Mouse (Mus musculus): Measurements from ENCODE around the gene Rere. TPM values are rescaled to one million over a fixed set of nuclear protein-coding genes. Genes with fewer than 3 reads are reported as not detected.

The Rere gene
- 25.8 and 31.9 TPM in 2 replicates for polyA plus RNA-seq (2015; fragmentation: Nextera tagmentation; extraction: Ambion mirVana)

DNA sequence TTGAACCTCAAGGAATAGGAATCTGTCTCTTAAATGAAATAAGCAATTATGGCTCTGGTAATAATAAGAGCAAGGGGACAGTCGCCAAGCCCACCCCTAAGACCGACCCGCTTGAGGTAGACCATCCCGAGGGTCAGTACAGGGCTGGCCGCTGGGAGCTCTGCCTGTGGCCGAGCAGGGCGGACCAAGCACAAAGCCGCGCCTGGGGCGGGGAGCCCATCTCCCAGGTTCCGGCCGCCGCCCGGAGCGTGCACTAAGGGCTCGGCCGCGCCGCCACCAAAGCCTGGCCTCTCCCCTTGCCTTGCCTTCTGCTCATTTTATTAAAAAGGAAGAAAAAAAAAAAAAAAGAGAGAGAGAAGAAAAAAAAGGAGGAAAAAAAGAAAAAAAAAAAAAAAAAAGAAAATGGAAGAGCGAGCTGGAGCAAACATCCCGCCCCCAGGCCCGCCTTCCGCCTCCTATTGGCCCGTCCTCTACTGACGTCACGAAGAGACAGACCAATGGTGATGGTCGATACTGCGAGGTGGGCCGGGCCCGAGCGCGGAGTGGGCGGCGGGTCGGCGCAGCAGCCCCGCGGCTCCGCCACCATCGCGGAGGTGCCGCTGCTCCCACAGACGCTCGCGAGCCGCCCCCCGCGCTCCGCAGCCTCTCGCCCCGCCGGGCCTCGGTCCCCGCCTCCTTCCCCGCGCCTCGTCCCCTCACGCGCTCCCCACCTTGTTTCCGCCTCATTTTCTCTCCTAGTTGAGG, at the start of gene Rere:
Gene Rere (plus strand): TSS at position 629 of the 744 bp plus-strand sequence.
- ATAC-seq (ENCODE audit: borderline replicate concordance, extremely low read depth, low FRiP score, low TSS enrichment), result peak; percentile 99
- Histone ChIP-seq H3K4me3 (peak within 1 kb of the TSS; percentile 96), H3K27ac (peak within 1 kb of the TSS; percentile 97), H3K9me3 (no peaks in the 10 kb centered on the region), H3K4me2 (peak within 1 kb of the TSS; percentile 58), H3K4me1 (peaks cover 36% of the 10 kb centered on the region), H3K36me3 (no peaks in the 10 kb centered on the region), H3K9ac (peak within 1 kb of the TSS; percentile 99), H3K27me3 (no peaks in the 10 kb centered on the region)
- WGBS, result 1% methylated on average over 53 of the region's 60 CpGs

DNA sequence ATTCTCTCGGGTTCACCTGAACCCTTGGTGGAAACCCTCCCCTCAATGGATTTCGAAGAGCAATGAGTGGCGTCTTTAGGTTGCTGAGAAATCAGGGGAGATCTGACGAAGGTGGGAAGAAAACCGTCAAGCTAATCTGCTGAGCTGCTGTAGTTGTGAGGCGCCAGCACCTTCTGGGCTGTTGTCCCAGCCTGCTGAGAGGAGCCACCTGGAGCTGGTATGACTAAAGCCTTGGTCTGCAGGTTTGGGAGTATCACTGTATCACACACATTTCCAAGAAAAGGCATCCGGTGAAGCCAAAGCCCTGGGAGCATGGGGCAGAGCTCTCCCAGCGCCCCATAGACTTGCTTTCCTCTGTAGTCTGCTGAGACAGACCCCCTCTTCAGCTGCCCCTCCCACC, 49.6 kb upstream of the Rere start:
- no peak for ATAC-seq (ENCODE audit: borderline replicate concordance, extremely low read depth, low FRiP score, low TSS enrichment)
- no peak overlapping the region for H3K4me3 ChIP-seq
- H3K9ac ChIP-seq, result no peak overlapping the region
- peaks cover 29% of the 10 kb centered on the region for H3K4me1 ChIP-seq
- 60% methylated on average over 8 of the region's 8 CpGs for WGBS
- H3K27ac ChIP-seq, result no peak overlapping the region
- H3K36me3 ChIP-seq, result no peaks in the 10 kb centered on the region
- no peaks in the 10 kb centered on the region for H3K27me3 ChIP-seq
- H3K9me3 ChIP-seq, result no peaks in the 10 kb centered on the region
- no peak overlapping the region for H3K4me2 ChIP-seq

DNA sequence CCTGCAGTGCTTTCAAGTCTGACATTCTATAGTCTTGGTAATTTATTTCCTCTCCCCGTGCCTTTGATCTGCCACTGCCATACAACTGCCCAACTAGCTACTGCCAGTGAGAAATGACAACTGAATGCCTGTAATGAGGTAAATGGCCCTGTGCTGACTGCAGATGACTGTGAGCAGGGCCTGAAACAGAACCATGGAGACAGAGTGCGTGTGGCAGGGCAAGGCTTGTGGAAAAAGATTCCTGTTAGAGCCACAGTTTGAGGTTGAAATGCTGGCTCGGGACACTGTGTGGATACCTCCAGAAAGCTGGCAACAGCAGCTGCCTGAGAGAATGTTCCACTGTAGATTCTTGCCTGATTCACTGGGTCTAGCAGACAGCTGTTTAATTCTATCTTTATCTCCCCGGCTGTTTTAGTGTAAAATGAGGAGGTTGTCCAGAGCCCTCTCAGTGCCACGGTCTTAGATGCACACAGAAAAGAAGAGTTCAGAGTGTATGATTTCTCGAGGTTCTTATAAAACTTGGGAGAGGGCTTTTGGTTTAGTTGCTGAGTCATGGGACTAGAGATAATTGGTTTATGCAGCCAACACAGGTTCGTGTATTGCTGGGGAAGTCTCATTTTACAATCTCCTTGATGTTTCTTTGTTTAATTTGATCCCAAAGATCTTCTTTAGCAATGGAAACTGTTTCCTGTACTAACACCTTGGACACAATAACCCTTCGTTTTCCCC, 46.7 kb upstream of the Rere start:
- WGBS, result 47% methylated on average over 8 of the region's 8 CpGs
- peaks cover 41% of the 10 kb centered on the region for H3K4me1 ChIP-seq

DNA sequence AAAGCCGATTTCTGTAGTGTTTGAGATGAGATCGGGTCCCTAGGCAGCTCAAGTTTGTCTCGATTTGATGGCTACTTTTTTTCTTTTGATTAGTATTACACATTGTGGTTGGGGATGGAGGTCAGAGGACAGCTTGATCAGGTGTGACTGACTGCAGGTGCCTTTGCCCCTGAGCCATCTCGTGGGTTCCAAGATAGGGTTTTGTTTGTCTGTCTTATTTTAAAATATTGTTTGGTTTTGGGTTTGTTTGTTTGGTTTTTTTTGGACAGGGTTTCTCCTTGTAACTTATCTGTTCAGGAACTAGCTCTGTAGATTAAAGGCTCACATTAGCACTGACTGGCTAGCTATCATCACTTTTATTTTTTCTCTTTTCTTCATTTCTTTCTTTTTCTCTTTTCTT, 45.9 kb upstream of the Rere start:
- no peak overlapping the region for H3K4me3 ChIP-seq
- no peak overlapping the region for H3K9ac ChIP-seq
- peaks cover 44% of the 10 kb centered on the region for H3K4me1 ChIP-seq
- H3K4me2 ChIP-seq, result no peak overlapping the region
- H3K9me3 ChIP-seq, result no peaks in the 10 kb centered on the region
- no peak for ATAC-seq (ENCODE audit: borderline replicate concordance, extremely low read depth, low FRiP score, low TSS enrichment)
- 71% methylated on average over 4 of the region's 4 CpGs for WGBS
- no peaks in the 10 kb centered on the region for H3K27me3 ChIP-seq
- peak overlapping the region; percentile 46; the same call in 1 of the 2 replicates for H3K27ac ChIP-seq
- peaks cover 4% of the 10 kb centered on the region; the same call in 1 of the 2 replicates for H3K36me3 ChIP-seq

More for the DNA sequence above, 46.7 kb upstream of the Rere start:
- no peak for ATAC-seq (ENCODE audit: borderline replicate concordance, extremely low read depth, low FRiP score, low TSS enrichment)
- no peaks in the 10 kb centered on the region for H3K36me3 ChIP-seq
- no peak overlapping the region for H3K4me2 ChIP-seq
- H3K4me3 ChIP-seq, result no peak overlapping the region
- no peaks in the 10 kb centered on the region for H3K27me3 ChIP-seq
- H3K9ac ChIP-seq, result no peak overlapping the region
- peak overlapping the region; percentile 46 for H3K27ac ChIP-seq
- H3K9me3 ChIP-seq, result no peaks in the 10 kb centered on the region

DNA sequence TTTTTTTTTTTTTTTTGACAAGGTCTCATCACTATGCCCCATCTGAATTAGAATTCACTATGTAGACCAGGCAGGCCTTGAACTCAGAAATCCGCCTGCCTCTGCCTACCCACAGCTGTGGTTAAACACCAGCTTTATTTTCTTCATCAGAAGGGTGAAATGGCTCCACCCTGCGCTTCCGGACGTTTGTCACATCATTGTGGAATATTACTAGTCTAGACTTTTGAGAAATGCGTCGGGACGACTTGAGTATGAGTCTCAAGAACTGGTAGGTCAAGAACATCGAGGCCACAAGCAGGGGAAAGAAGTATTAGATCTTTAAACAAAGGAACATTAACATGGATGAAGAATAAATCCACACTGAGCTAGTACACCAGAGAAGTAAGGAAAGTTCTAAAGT, 45.4 kb upstream of the Rere start:
- H3K4me2 ChIP-seq, result peak overlapping the region; percentile 60
- H3K27me3 ChIP-seq, result no peaks in the 10 kb centered on the region
- 73% methylated on average over 8 of the region's 8 CpGs for WGBS
- ATAC-seq (ENCODE audit: borderline replicate concordance, extremely low read depth, low FRiP score, low TSS enrichment), result no peak
- no peaks in the 10 kb centered on the region for H3K9me3 ChIP-seq
- H3K4me1 ChIP-seq, result peaks cover 42% of the 10 kb centered on the region
- peak overlapping the region; percentile 70 for H3K4me3 ChIP-seq
- H3K9ac ChIP-seq, result peak overlapping the region; percentile 69
- peak overlapping the region; percentile 97 for H3K27ac ChIP-seq
- H3K36me3 ChIP-seq, result peaks cover 7% of the 10 kb centered on the region

DNA sequence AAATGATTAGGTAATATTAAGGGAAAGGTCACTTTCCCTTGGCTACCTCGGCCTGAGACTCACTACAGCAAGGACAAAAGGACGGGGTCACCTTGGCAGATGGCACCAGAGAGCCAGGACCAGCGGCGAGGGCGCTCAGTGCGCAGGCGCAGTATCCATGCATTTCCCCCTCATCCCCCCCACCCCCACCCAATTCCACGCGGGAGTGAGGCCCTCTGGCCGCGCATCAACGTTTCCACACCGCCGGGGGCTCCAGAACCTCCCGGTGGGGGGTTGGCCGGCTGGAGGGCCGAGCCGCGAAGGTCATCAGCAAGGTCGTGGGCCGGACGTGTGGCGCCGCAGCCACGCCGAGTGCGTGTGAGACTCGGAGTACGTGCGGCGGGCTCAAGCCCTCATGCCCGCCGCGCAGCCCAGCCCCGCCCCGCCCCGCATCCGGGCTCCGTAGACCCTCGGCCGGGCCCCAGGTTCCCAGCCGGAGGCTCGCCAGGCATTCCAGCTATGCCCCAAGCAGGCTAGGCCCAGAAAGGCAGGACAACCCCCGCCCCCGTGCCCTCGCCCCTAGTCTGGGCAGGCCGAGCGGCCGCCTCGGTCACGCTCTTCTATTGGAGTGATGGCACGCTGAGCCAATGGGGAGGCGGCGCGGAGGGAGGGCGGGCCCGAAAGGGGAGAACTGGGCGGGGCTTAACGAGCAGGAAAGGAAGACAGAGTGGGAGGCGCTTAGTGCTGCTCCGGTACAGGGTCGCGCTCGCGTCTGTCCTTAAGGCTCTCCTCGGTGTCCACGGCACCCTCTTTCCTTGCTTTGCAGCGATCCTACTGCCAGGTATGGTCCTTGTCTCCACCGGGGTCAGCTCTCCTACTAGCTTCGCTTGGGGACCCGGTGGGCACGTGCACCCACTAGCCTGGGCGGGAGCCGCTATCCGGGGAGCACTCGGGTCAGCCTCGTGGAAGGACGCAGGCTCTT, 44.6 kb upstream of the Rere start, which contains the start of gene Eno1:
Gene Eno1 (plus strand): TSS at position 201 of the 961 bp plus-strand sequence.
- Histone ChIP-seq H3K27ac (peak within 1 kb of the TSS; percentile 97), H3K9ac (peak within 1 kb of the TSS; percentile 86), H3K9me3 (no peaks in the 10 kb centered on the region), H3K4me1 (peaks cover 42% of the 10 kb centered on the region), H3K4me2 (peak within 1 kb of the TSS; percentile 74), H3K27me3 (no peaks in the 10 kb centered on the region), H3K4me3 (peak within 1 kb of the TSS; percentile 70), H3K36me3 (peaks cover 15% of the 10 kb centered on the region)
- ATAC-seq (ENCODE audit: borderline replicate concordance, extremely low read depth, low FRiP score, low TSS enrichment), result peak; percentile 98
- WGBS, result under 1% methylated on average over 69 of the region's 78 CpGs

DNA sequence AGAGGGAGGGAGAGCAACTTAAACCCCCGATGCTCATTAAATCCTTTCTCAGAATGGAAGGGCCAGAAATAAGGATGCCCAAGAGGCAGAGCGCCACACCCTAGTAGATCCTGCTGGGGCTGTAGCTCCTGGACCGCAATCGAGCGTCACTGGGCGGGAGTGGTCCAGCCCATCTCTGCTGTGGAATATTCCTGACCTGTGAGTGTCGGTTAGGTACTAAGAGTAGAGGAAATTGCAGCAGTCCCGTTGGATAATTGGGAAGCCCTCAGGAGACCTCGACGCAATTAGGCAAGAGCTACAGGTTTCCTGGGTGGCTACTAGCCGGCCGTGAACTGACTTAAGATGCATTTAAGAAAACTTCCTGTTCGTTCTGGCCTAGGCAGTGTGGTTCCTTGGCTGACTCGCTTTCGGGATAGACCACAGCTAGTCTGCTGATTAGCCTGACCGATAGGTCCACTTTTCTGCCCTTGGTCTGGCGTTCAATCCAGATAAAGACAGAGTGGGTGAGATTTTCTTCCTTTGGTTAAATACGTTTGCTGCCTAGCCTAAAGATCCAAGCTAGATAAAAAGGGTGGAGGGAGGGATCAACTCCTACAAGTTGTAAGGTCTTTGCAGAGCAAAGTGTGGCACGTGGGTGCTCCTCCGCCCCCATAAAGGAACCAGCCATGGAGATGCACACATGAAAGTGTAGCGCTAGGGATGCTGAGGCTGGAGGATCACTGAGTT, 43.6 kb upstream of the Rere start:
- Histone ChIP-seq H3K9ac (peak overlapping the region; percentile 86), H3K27ac (peak overlapping the region; percentile 97), H3K4me1 (peaks cover 45% of the 10 kb centered on the region), H3K9me3 (no peaks in the 10 kb centered on the region), H3K4me3 (peak overlapping the region; percentile 70), H3K4me2 (peak overlapping the region; percentile 74), H3K36me3 (peaks cover 25% of the 10 kb centered on the region), H3K27me3 (no peaks in the 10 kb centered on the region)
- WGBS, result under 1% methylated on average over 21 of the region's 21 CpGs
- ATAC-seq (ENCODE audit: borderline replicate concordance, extremely low read depth, low FRiP score, low TSS enrichment), result peak; percentile 14; the same call in 1 of the 2 replicates

GRCm38 (mm10) chr4:150238433-150239086, 42.9 kb upstream of the Rere start:
- 7% methylated on average over 3 of the region's 3 CpGs for WGBS
- Histone ChIP-seq H3K4me1 (peaks cover 45% of the 10 kb centered on the region), H3K27ac (peak overlapping the region; percentile 97), H3K9me3 (no peaks in the 10 kb centered on the region), H3K9ac (peak overlapping the region; percentile 86), H3K4me2 (peak overlapping the region; percentile 74), H3K4me3 (peak overlapping the region; percentile 70), H3K36me3 (peaks cover 33% of the 10 kb centered on the region), H3K27me3 (no peaks in the 10 kb centered on the region)
- ATAC-seq (ENCODE audit: borderline replicate concordance, extremely low read depth, low FRiP score, low TSS enrichment), result no peak

DNA sequence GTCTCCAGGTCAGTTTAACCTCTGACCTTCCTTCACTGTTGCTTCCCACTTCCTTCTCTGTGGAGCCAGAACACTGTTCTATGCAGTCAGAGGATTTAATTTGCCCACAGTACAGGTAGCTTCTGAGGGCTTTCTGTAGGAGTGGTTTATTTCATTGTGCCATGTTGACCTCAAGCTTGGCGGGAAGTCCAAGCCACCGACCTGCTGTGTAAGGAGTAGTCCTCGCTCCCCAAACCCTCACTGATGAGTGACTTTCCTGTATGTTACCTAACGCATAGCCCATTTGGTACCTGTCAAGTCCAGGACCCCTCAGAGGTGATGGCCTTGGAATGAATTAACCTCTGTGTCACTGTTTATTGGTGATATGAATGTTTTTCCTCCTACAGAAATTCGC, 42.4 kb upstream of the Rere start:
- H3K4me1 ChIP-seq, result peaks cover 45% of the 10 kb centered on the region
- H3K4me2 ChIP-seq, result peak overlapping the region; percentile 74
- H3K27me3 ChIP-seq, result no peaks in the 10 kb centered on the region
- H3K9ac ChIP-seq, result peak overlapping the region; percentile 86; the same call in 1 of the 2 replicates
- ATAC-seq (ENCODE audit: borderline replicate concordance, extremely low read depth, low FRiP score, low TSS enrichment), result no peak
- WGBS, result 21% methylated on average over 5 of the region's 5 CpGs
- H3K9me3 ChIP-seq, result no peaks in the 10 kb centered on the region
- peaks cover 38% of the 10 kb centered on the region for H3K36me3 ChIP-seq
- H3K27ac ChIP-seq, result peak overlapping the region; percentile 97
- peak overlapping the region; percentile 70 for H3K4me3 ChIP-seq

DNA sequence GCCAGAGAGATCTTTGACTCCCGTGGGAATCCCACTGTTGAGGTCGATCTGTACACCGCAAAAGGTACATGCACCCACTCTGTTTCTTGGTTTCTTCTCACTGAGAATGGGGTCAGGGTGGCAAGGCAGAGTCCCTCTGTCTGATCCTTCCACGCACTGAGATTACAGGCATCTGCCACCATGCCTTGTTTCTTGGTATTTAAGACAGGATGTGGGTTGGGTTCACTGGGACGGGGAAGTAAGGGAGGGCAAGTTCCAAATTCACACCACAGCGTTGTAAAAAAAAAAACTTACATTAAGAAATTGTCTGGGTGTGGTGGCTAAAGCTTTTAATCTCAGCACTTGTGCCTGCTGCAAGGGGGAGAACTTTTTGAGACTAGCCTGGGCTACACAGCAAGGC, 41.9 kb upstream of the Rere start:
- H3K36me3 ChIP-seq, result peaks cover 42% of the 10 kb centered on the region
- peak overlapping the region; percentile 74 for H3K4me2 ChIP-seq
- ATAC-seq (ENCODE audit: borderline replicate concordance, extremely low read depth, low FRiP score, low TSS enrichment), result no peak
- no peaks in the 10 kb centered on the region for H3K27me3 ChIP-seq
- 26% methylated on average over 6 of the region's 6 CpGs for WGBS
- peaks cover 44% of the 10 kb centered on the region for H3K4me1 ChIP-seq
- H3K4me3 ChIP-seq, result peak overlapping the region; percentile 70
- H3K9ac ChIP-seq, result no peak overlapping the region
- peak overlapping the region; percentile 97 for H3K27ac ChIP-seq
- H3K9me3 ChIP-seq, result no peaks in the 10 kb centered on the region
